Mouse (Mus musculus): Measurements from ENCODE around the gene Mad2l2. TPM values are rescaled to one million over a fixed set of nuclear protein-coding genes. Genes with fewer than 3 reads are reported as not detected.
"Not testable (repeated sequence)": the region's sequence is repeated elsewhere in the genome, so short reads cannot be mapped to it uniquely, and the experiment has no call there.

Mad2l2 gene
- polyA plus RNA-seq, 1 experiment: 24.8 TPM

DNA sequence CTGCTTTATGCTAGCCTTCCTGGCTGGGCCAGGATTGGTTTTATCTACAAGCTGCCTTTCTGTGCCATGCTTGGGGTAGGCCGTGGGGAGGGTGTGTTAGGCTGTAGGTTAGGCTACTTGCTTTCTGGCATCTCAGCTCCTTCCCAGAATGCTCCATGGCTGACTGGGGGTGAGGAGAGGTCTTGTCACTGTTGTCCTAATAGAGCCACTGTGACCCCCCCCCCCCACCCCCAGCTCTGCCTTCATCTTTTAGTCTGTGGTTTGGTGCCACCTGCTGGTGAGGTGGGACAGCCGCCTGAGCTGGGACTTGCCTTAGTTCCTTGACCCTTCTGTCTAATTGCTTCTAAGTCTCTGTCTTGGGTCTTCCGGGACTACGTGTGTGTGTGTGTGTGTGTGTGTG lies 36.8 kb downstream of the Mad2l2 start:
- DNase-seq (ENCODE audit: extremely low spot score in 1 of 2, low spot score in 1 of 2): peak in 1 of 2 experiments; percentile 83

DNA sequence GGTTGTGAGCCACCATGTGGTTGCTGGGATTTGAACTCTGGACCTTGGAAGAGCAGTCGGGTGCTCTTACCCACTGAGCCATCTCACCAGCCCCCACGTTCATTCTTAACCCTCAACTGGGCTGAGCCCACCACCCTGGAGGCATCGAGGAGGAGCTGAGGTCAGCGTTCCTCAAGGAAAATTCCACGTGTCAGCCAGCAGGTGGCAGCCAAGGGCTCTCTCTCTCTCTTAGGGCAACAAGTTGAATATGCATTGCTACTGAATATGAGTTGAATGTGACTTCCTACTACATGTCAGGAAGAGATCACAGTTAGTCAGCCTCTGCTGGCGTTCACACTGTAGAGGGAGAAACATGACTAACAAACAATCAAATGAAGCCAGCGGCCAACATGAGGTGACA lies 38.1 kb downstream of the Mad2l2 start:
- peak in 1 of 2 experiments; percentile 74 for DNase-seq (ENCODE audit: extremely low spot score in 1 of 2, low spot score in 1 of 2)

DNA sequence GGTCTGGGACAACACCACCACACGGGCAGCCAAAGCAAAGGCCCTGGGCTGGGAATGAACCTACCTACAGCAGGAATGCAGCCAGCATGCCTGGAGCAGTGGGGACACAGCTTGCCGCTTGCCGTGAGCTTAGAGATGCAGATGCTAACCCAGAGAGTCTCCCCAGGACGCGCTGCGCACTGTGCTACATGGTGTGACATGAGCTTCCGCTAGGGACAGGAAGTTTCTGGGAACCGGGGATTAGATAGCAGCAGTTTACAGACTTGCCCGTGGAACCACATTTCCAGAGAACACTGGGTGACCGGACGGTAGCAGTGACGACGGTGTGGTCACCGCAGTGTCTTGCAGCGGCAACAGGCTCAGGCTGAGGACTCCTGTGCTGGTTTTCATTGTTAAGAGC lies 39.4 kb downstream of the Mad2l2 start:
- no peak for DNase-seq (ENCODE audit: extremely low spot score in 1 of 2, low spot score in 1 of 2)

DNA sequence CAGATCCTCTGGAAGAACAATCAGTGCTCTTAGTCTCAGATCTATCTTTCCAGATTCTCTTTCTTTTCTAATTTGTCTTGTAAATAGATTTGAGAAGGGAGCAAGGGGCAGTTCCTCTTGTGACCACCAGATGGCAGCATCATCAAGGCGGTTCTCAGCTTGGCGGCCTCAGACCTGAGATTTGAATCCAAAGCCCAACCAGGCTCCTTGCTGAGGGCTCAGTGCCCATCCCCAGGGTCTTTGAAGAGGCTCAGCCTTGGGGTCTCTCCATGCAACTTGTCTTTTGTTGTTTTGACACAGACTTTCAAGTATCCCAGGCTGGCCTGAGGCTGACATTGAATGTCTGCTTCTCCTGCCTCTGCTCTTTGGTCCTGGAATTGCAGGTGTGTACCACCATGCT lies 40.7 kb downstream of the Mad2l2 start:
- peak in 1 of 2 experiments; percentile 84 for DNase-seq (ENCODE audit: extremely low spot score in 1 of 2, low spot score in 1 of 2)

DNA sequence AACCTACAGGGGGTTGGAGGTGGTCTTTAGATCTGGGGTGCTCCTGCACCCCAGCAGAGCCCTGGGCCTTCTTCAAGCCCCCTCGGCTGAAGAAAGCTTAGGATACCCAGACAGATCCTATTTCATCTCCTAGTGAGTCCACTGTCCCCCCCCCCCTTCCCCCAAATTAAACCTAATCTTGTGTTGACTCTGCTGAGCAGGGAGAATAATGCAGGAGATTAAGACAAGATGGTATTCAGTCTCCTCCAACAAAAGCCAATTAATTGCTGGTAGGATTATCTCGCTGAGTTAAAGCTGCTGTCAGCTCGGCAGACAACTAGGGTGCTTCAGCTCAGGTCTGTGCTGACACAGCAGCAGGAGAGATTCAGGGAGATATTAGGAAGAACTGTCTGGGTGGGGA lies 41.1 kb downstream of the Mad2l2 start:
- DNase-seq (ENCODE audit: extremely low spot score in 1 of 2, low spot score in 1 of 2): no peak

DNA sequence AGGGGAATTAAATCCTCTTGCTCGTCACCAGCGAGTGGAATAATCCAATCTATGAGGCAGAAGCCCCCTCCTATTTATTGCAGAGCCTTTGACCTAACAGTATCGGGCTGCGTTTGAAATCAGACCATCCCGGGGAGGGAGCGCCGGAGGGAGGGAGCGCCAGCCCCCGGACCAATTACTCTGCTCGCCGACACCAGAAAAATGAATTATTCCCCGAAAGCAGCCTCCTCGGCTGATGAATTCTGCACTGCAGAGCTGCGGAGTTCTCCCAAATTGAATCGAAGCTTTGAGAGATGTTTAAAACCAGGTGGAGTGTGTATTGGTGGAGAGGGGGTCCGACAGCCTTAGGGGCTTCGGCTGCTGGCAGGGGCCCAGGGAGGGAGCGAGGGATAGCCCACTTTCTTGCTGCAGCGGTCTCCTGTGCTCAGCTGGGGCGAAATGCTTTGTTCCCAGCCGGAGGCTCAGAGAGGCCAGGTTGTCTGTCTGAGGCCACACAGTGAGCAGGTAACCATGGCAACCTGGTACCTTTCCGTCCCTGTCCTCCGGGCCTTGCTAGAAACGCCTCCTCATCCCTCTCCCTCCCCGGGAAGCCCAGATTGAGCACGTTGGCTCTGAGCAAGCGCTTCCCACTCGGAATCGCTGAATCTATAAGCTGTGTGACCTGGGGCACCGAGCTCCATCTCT lies 43.8 kb downstream of the Mad2l2 start:
- peak in 1 of 2 experiments; percentile 71 for DNase-seq (ENCODE audit: extremely low spot score in 1 of 2, low spot score in 1 of 2)

DNA sequence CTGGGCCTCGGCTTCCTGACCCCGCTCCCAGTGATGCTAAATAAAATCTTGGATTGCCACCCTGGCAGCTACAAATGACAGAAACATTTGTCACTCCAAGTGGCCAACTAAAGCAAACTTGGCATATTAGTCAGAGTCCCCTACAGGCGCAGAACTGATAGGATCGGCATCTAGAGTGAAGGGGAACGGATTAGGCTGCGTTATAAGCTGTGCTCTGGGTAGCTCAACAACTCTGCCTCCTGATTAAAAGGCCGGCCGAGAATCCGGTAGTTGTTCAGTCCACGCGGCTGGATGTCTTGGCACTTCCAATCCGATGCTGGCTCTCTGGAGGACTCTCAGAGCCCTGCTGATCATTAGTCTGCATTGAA lies 44.3 kb downstream of the Mad2l2 start:
- no peak for DNase-seq (ENCODE audit: extremely low spot score in 1 of 2, low spot score in 1 of 2)

DNA sequence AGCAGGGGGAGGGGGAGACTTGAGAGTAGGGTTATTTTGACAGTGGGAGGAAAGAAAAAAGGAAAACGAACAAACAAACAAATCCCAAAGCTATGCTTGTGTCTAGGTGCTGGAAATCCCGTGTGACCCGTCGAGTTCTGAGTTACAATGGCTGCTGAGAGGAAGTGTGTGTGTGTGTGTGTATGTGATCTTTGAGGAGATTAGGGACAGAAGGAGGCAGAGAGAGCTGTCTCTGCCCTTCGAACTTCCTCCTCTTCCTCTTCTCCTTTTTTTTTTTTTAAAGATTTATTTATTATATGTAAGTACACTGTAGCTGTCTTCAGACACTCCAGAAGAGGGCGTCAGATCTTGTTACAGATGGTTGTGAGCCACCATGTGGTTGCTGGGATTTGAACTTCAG lies 46.4 kb downstream of the Mad2l2 start:
- DNase-seq (ENCODE audit: extremely low spot score in 1 of 2, low spot score in 1 of 2): not testable (repeated sequence)

DNA sequence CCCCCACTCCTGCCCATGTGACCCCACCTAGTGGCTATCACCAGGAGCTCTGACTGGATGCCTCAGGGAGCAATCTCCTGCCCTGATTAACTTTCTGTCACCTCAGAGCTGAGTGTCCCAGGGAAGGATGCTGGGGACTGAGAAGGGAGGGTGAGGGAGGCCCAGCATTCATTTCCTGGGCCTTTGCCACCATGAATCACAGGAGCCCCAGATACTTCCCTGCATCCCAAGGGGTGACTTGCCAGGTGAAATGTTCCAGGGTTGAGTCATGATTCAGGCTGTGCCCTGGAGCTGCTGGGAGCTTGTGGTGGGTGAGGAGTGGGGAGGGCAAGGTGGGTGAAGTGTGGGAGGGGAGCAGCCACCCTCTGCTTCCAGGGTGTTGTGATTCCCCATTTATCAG lies 47.5 kb downstream of the Mad2l2 start:
- no peak for DNase-seq (ENCODE audit: extremely low spot score in 1 of 2, low spot score in 1 of 2)

DNA sequence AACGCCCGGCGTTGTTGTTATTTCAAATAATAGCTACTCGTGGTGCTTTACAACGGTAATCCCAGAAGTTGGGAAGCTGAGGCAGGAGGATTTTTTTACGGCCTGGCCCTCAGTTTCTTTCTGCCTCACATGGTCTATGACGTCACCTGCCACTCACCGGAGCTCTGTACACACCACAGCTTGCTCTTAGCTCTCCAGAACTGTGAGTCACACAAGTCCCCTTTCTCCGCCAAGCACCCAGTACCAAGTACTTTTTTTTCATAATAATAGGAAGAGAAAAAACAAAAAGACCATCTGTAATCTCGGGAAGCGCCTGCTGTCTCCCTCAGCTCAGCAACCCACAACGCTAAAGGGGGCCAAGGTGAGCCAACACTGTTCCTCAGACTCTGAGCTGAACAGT lies 51.3 kb downstream of the Mad2l2 start:
- DNase-seq (ENCODE audit: extremely low spot score in 1 of 2, low spot score in 1 of 2): no peak

DNA sequence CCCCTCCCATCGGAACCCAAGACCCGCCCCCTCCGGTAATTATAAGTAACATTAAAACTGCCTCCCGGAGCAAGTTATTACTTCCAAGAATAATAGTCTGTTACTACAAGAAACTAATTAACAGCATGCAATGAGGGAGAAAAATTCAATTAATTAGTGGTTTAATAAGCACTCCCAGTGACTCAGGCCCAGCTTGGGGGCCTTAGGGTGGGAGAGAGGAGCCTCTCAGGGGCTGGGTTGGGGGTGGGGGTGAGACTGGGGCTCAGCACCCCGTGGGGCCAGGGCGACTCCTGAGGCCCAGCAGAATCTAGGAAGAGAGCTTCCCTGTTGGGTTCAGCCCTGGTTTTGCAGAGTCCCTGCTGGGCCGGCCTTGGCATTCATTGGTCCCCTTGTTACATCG lies 52.2 kb downstream of the Mad2l2 start:
- DNase-seq (ENCODE audit: extremely low spot score in 1 of 2, low spot score in 1 of 2): no peak

DNA sequence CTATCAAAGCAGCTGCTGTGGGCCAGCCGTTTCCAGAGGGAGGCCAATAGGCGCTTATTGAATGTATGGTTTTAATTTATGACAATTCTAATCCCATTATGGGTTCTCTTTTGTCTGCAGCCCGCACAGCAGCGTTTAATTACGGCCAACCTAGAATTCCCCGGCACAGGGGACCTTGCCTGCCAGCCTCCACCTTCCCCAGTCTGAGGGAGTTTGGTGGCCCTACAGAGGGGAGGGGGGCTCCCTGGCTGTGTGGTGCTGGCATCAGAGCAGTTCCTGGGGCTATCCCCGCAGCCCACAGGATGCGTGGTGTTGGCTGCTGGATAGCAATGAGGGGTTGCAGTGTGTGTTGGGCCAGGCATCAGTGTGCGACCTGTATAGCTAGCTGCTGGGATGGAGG lies 54.4 kb downstream of the Mad2l2 start:
- no peak for DNase-seq (ENCODE audit: extremely low spot score in 1 of 2, low spot score in 1 of 2)

DNA sequence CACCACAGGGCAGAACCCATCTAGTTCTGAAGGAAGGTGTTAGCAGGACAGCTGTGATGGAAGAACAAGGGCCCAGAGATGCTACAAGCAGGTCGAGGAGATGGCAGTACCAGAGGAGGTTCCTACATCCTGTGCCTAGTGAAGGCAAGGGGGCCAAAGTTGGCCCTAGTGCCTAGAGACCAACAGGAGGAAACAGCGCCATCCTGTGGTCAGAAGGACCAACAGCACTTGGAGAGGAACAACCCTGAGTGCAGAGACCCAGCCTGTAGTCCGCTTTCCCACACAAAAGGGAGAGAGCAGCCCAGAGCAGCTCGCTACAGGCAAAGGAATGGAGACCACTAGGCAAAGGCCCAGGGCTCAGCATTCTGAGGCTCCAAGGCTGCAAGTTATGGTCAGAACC lies 55.6 kb downstream of the Mad2l2 start:
- DNase-seq (ENCODE audit: extremely low spot score in 1 of 2, low spot score in 1 of 2): no peak

DNA sequence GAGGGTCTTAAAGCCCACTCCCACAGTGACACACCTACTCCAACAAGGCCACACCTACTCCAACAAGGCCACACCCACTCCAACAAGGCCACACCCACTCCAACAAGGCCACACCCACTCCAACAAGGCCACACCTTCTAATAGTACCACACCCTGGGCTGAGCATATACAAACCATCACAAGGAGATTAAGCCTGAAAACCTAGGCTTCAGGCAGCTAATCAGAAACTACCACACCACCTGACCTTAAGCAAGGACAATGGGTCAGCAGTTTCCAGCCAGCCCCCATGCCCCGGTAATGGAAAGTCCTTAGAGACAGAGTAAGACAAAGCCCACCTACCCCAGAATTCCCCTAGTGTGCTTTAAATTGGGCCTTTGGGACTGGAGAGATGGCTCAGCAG lies 58.6 kb downstream of the Mad2l2 start:
- DNase-seq (ENCODE audit: extremely low spot score in 1 of 2, low spot score in 1 of 2): not testable (repeated sequence)

DNA sequence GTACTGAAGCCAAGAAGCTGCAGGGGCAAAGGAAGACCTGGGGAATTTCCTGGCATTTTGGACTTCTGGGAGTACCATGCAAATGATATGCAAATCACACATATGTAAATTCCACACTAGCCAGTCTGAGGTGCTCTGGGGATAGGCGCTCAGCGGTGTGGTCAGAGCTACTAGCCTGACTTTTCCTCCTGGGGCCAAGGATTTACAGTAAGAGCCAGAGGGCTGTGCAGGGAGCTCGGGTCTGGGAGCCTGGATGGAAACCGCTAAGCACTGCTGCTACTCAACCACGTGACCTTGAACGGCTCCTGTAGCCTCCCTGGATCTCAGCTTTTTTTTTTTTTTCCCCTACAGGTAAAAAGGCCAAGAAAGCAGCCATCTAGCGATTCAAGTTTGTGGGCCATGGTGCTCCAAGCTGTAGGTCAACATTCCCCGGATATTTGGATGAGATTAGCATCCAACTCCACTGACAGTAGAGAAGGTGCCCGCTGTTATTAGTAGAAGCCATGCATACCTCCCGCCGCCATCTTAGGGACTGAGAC lies 62.6 kb downstream of the Mad2l2 start:
- no peak for DNase-seq (ENCODE audit: extremely low spot score in 1 of 2, low spot score in 1 of 2)

DNA sequence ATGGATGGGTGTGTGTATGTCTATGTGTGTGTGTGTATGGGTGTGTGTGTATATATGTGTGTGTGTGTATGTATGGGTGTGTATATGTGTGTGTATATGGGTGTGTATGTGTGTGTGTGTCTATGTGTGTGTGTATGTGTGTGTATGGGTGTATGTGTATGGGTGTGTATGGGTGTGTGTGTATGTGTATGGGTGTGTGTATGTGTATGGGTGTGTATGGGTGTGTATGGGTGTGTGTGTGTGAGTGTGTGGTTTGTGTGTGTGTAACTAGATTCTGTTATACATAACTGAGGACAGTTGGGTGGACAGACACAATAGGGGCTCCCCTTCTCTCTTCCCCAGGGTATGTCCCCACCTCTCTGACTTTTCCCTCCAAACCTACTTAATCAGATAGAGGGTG lies 64.2 kb downstream of the Mad2l2 start:
- DNase-seq (ENCODE audit: extremely low spot score in 1 of 2, low spot score in 1 of 2): no peak

Other genes with a start within 250 kb of the Mad2l2 start
- 100 and 102 TPM in 2 replicates for gene Mfn2, start 225.7 kb upstream of the Mad2l2 start, polyA plus RNA-seq (2012; rRNA removed)
- gene Plod1, start 193.6 kb upstream of the Mad2l2 start, polyA plus RNA-seq (2012; rRNA removed): 18.8 and 20.3 TPM in 2 replicates
- 32.6 and 32.9 TPM in 2 replicates for gene 2510039O18Rik, start 189.5 kb upstream of the Mad2l2 start, polyA plus RNA-seq (2012; rRNA removed)
- 0.15 and 0.16 TPM in 2 replicates for gene Nppb, start 144.6 kb upstream of the Mad2l2 start, polyA plus RNA-seq (2012; rRNA removed)
- gene Nppa, start 129.7 kb upstream of the Mad2l2 start, polyA plus RNA-seq (2012; rRNA removed): 13.9 and 14.6 TPM in 2 replicates
- 42.8 and 46.9 TPM in 2 replicates for gene Clcn6, start 91.6 kb upstream of the Mad2l2 start, polyA plus RNA-seq (2012; rRNA removed)
- 28.7 and 34.2 TPM in 2 replicates for gene Mthfr, start 91.3 kb upstream of the Mad2l2 start, polyA plus RNA-seq (2012; rRNA removed)
- 7.5 and 9.6 TPM in 2 replicates for gene Agtrap, start 42.4 kb upstream of the Mad2l2 start, polyA plus RNA-seq (2012; rRNA removed)
- gene Draxin, start 314 bp downstream of the Mad2l2 start, polyA plus RNA-seq (2012; rRNA removed): 0.97 and 1.2 TPM in 2 replicates
- gene Fbxo6, start 21.8 kb downstream of the Mad2l2 start, polyA plus RNA-seq (2012; rRNA removed): 33.9 and 40.0 TPM in 2 replicates
- gene Fbxo44, start 30.1 kb downstream of the Mad2l2 start, polyA plus RNA-seq (2012; rRNA removed): 206 and 213 TPM in 2 replicates
- gene Fbxo2, start 30.2 kb downstream of the Mad2l2 start, polyA plus RNA-seq (2012; rRNA removed): 105 and 116 TPM in 2 replicates
- 24.0 and 27.9 TPM in 2 replicates for gene Disp3, start 157.6 kb downstream of the Mad2l2 start, polyA plus RNA-seq (2012; rRNA removed)